Mouse (Mus musculus) intestine, embryonic 16.5 days (tissue): Measurements from ENCODE around the gene Mapk10. TPM values are rescaled to one million over a fixed set of nuclear protein-coding genes. Genes with fewer than 3 reads are reported as not detected.

Experiments used
- ATAC-seq: fragments of 200-750 bp; cut with Nextera tagmentation; 2 replicates; pipeline ENCODE4 v1.8.0; 2017; ENCODE audit warnings: moderate TSS enrichment, moderate library complexity
- H3K27ac ChIP-seq: fragments of 300-500 bp; sonication (generic); 2 replicates; pipeline ENCODE4 v1.5.1; 2014; ENCODE audit warnings: mild to moderate bottlenecking, low read length
- H3K27me3 ChIP-seq: fragments of 300-500 bp; sonication (generic); replicated peaks from 2 replicates; pipeline ENCODE4 v1.6.1; 2014; ENCODE audit warnings: low read length, control low read depth, mixed read lengths; ENCODE audit not compliant: control insufficient read depth, insufficient read depth
- H3K36me3 ChIP-seq: fragments of 300-500 bp; sonication (generic); 2 replicates; pipeline ENCODE4 v1.6.1; 2014; ENCODE audit warnings: low read length, control low read depth; ENCODE audit not compliant: control insufficient read depth, insufficient read depth
- H3K4me1 ChIP-seq: fragments of 300-500 bp; sonication (generic); 2 replicates; pipeline ENCODE4 v1.6.1; 2014; ENCODE audit warnings: low read length, control low read depth, mixed read lengths; ENCODE audit not compliant: control insufficient read depth, insufficient read depth
- H3K4me2 ChIP-seq: fragments of 300-500 bp; sonication (generic); 2 replicates; pipeline ENCODE4 v1.6.1; 2014; ENCODE audit warnings: low read depth, low read length, control low read depth
- H3K4me3 ChIP-seq: fragments of 300-500 bp; sonication (generic); 2 replicates; pipeline ENCODE4 v1.5.1; 2014; ENCODE audit warnings: mild to moderate bottlenecking, low read length
- H3K9ac ChIP-seq: fragments of 300-500 bp; sonication (generic); 2 replicates; pipeline ENCODE4 v1.6.1; 2014; ENCODE audit warnings: low read depth, low read length
- H3K9me3 ChIP-seq: fragments of 300-500 bp; sonication (generic); 2 replicates; pipeline ENCODE4 v1.6.1; 2016; ENCODE audit warnings: low read length, control low read depth; ENCODE audit not compliant: control insufficient read depth
- WGBS: fragments of 180-500 bp; shearing (Covaris S2); extraction: QIAGEN DNeasy Blood & Tissue Kit; methylation state at CpG from one replicate; pipeline ENCODE4 v1.1.7; 2014; 5-methylcytosine and 5-hydroxymethylcytosine counted together
- polyA plus RNA-seq: library from polyadenylated mRNA; unstranded; fragments of >200 nt; fragmentation: Nextera tagmentation; extraction: Ambion mirVana; gene quantifications from 2 replicates; pipeline ENCODE4 v1.2.1, GENCODE M21; 2015

The Mapk10 gene
- polyA plus RNA-seq, result 5.3 and 5.4 TPM in 2 replicates

GRCm38 (mm10) chr5:103211101-103211848, at the start of gene Mapk10:
Mapk10 (minus strand) TSS chr5:103211334.
- H3K9ac ChIP-seq, result no peak within 1 kb of the TSS
- no peak within 1 kb of the TSS for H3K27ac ChIP-seq
- WGBS, result 7% methylated on average over 16 of the region's 16 CpGs
- peak; percentile 90 for ATAC-seq
- no peaks in the 10 kb centered on the region for H3K4me1 ChIP-seq
- no peaks in the 10 kb centered on the region for H3K9me3 ChIP-seq
- peak within 1 kb of the TSS; percentile 4; the same call in 1 of the 2 replicates for H3K4me3 ChIP-seq
- H3K36me3 ChIP-seq, result no peaks in the 10 kb centered on the region
- no peaks in the 10 kb centered on the region for H3K27me3 ChIP-seq
- H3K4me2 ChIP-seq, result peak within 1 kb of the TSS; percentile 34

- no peaks in the 10 kb centered on the region for H3K4me1 ChIP-seq
- 88% methylated on average over 5 of the region's 5 CpGs for WGBS
- no peak for ATAC-seq
Measured at GRCm38 (mm10) chr5:103256144-103256543, 45.0 kb upstream of the Mapk10 start.

GRCm38 (mm10) chr5:103242430-103242829, 31.3 kb upstream of the Mapk10 start:
- Histone ChIP-seq H3K9me3 (no peaks in the 10 kb centered on the region), H3K9ac (no peak overlapping the region), H3K36me3 (no peaks in the 10 kb centered on the region), H3K4me2 (no peak overlapping the region), H3K4me1 (no peaks in the 10 kb centered on the region), H3K27me3 (no peaks in the 10 kb centered on the region), H3K27ac (no peak overlapping the region), H3K4me3 (no peak overlapping the region)
- 66% methylated on average over 1 of the region's 1 CpGs for WGBS
- no peak for ATAC-seq

More at GRCm38 (mm10) chr5:103256144-103256543, 45.0 kb upstream of the Mapk10 start:
- Histone ChIP-seq H3K4me2 (no peak overlapping the region), H3K9ac (no peak overlapping the region), H3K27ac (no peak overlapping the region), H3K27me3 (no peaks in the 10 kb centered on the region), H3K4me3 (no peak overlapping the region), H3K9me3 (no peaks in the 10 kb centered on the region), H3K36me3 (no peaks in the 10 kb centered on the region)

GRCm38 (mm10) chr5:103231822-103232221, 20.7 kb upstream of the Mapk10 start:
- H3K36me3 ChIP-seq, result no peaks in the 10 kb centered on the region
- H3K4me3 ChIP-seq, result no peak overlapping the region
- H3K4me1 ChIP-seq, result no peaks in the 10 kb centered on the region
- ATAC-seq, result no peak
- H3K9me3 ChIP-seq, result no peaks in the 10 kb centered on the region
- no peak overlapping the region for H3K4me2 ChIP-seq
- H3K9ac ChIP-seq, result no peak overlapping the region
- 83% methylated on average over 4 of the region's 4 CpGs for WGBS
- H3K27ac ChIP-seq, result no peak overlapping the region
- H3K27me3 ChIP-seq, result no peaks in the 10 kb centered on the region

- no peak overlapping the region for H3K4me2 ChIP-seq
- no peak overlapping the region for H3K9ac ChIP-seq
- no peak overlapping the region for H3K27ac ChIP-seq
- H3K36me3 ChIP-seq, result no peaks in the 10 kb centered on the region
- no peak for ATAC-seq
- H3K27me3 ChIP-seq, result no peaks in the 10 kb centered on the region
- H3K4me3 ChIP-seq, result no peak overlapping the region
- H3K4me1 ChIP-seq, result no peaks in the 10 kb centered on the region
- H3K9me3 ChIP-seq, result no peaks in the 10 kb centered on the region
- WGBS, result 78% methylated on average over 5 of the region's 5 CpGs
Measured at GRCm38 (mm10) chr5:103230334-103230733, 19.2 kb upstream of the Mapk10 start.

- no peak overlapping the region for H3K27ac ChIP-seq
- no peaks in the 10 kb centered on the region for H3K27me3 ChIP-seq
- no peak overlapping the region for H3K4me3 ChIP-seq
- no peaks in the 10 kb centered on the region for H3K9me3 ChIP-seq
- ATAC-seq, result no peak
- no peak overlapping the region for H3K4me2 ChIP-seq
- no peaks in the 10 kb centered on the region for H3K4me1 ChIP-seq
- H3K36me3 ChIP-seq, result no peaks in the 10 kb centered on the region
- H3K9ac ChIP-seq, result no peak overlapping the region
- WGBS, result 75% methylated on average over 3 of the region's 3 CpGs
Measured at GRCm38 (mm10) chr5:103229321-103229720, 18.2 kb upstream of the Mapk10 start.

- H3K4me2 ChIP-seq, result no peak overlapping the region
- H3K27me3 ChIP-seq, result no peaks in the 10 kb centered on the region
- no peak for ATAC-seq
- no peaks in the 10 kb centered on the region for H3K9me3 ChIP-seq
- H3K36me3 ChIP-seq, result no peaks in the 10 kb centered on the region
- WGBS, result 56% methylated on average over 2 of the region's 2 CpGs
- H3K9ac ChIP-seq, result no peak overlapping the region
- no peak overlapping the region for H3K4me3 ChIP-seq
- no peak overlapping the region for H3K27ac ChIP-seq
- no peaks in the 10 kb centered on the region for H3K4me1 ChIP-seq
Measured at GRCm38 (mm10) chr5:103221997-103222396, 10.9 kb upstream of the Mapk10 start.

GRCm38 (mm10) chr5:103210644-103211043, 490 bp downstream of the Mapk10 start:
- H3K4me1 ChIP-seq, result no peaks in the 10 kb centered on the region
- ATAC-seq, result no peak
- H3K9ac ChIP-seq, result no peak overlapping the region
- WGBS, result 28% methylated on average over 6 of the region's 6 CpGs
- no peaks in the 10 kb centered on the region for H3K36me3 ChIP-seq
- no peak overlapping the region for H3K27ac ChIP-seq
- no peaks in the 10 kb centered on the region for H3K9me3 ChIP-seq
- no peak overlapping the region; the same call in 1 of the 2 replicates for H3K4me3 ChIP-seq
- H3K27me3 ChIP-seq, result no peaks in the 10 kb centered on the region
- H3K4me2 ChIP-seq, result peak overlapping the region; percentile 34

- no peak overlapping the region for H3K4me3 ChIP-seq
- no peaks in the 10 kb centered on the region for H3K36me3 ChIP-seq
- ATAC-seq, result no peak
- 50% methylated on average over 3 of the region's 3 CpGs for WGBS
- H3K4me2 ChIP-seq, result no peak overlapping the region
- no peaks in the 10 kb centered on the region for H3K4me1 ChIP-seq
- H3K27ac ChIP-seq, result no peak overlapping the region
- H3K27me3 ChIP-seq, result no peaks in the 10 kb centered on the region
- H3K9ac ChIP-seq, result no peak overlapping the region
- no peaks in the 10 kb centered on the region for H3K9me3 ChIP-seq
Measured at GRCm38 (mm10) chr5:103210018-103210417, 1.1 kb downstream of the Mapk10 start.

- Histone ChIP-seq H3K4me3 (no peak overlapping the region), H3K4me2 (no peak overlapping the region), H3K9me3 (no peaks in the 10 kb centered on the region), H3K27ac (no peak overlapping the region), H3K9ac (no peak overlapping the region), H3K27me3 (no peaks in the 10 kb centered on the region), H3K4me1 (no peaks in the 10 kb centered on the region), H3K36me3 (no peaks in the 10 kb centered on the region)
- no peak for ATAC-seq
- 53% methylated on average over 6 of the region's 6 CpGs for WGBS
Measured at GRCm38 (mm10) chr5:103209486-103209885, 1.6 kb downstream of the Mapk10 start.
